Mouse (Mus musculus): ENCODE measurements at regions not wholly inside any gene's neighbourhood (a gene's known extent, or its start where the extent isn't known, plus 50 kb on each side); places are given as distances from the start of the nearest gene placed in this dataset.

DNA sequence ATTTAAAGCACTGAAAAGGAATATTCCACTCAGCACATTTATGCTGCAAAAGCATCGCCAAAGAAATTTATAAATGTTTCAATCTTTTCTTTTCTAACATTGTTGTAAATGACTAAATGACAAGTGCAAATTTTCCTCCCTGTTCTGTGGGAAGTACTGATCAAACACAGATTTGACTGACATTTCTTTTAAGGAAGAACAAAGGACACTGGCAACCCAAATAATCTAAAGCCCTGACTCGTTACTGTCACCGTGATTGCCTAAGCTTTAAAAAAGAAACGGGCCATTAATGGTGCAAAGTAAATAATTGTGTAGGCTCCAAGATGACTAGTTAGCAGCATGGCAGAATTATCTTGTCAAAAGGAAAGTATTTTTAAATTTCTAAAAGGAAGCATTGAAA is 587.4 kb downstream of the Otol1 start:
- no peak for DNase-seq

All from adrenal gland, postnatal 25 days (tissue).